In genomic region chr2:45116531-45117024, GRCm38 (mm10) we compare ENCODE assay signal across 7 mouse cellular contexts. TPM values are rescaled to one million over a fixed set of nuclear protein-coding genes. Genes with fewer than 3 reads are reported as not detected.
DNase-seq lines count a peak whose midpoint lies in the region; ATAC-seq and TF ChIP-seq lines count a peak whose summit lies in the region.

No protein-coding gene starts in this region.

- 0% methylated on average over 25 of the region's 25 CpGs for WGBS in forebrain, embryonic 14.5 days
- WGBS in intestine, postnatal 0 days = under 1% methylated on average over 25 of the region's 25 CpGs
- 0% methylated on average over 25 of the region's 25 CpGs for WGBS in midbrain, embryonic 10.5 days

- peak; percentile 56 for DNase-seq in right cerebral cortex, postnatal 25 days
- DNase-seq in right cerebral cortex, postnatal 36 days (ENCODE audit: low spot score in 2 of 2) = no peak
- peak; percentile 61 for DNase-seq in adrenal gland, postnatal 14 days
- DNase-seq in forebrain, embryonic 14.5 days (ENCODE audit: low spot score) = no peak
- DNase-seq in midbrain, embryonic 10.5 days (ENCODE audit: low spot score) = no peak
- DNase-seq in ovary, postnatal 14 days (ENCODE audit: low spot score) = no peak

- H3K36me3 ChIP-seq in forebrain, embryonic 14.5 days (ENCODE audit: control insufficient read depth, insufficient read depth, low read length) = no peaks in the 10 kb centered on the region
- no peaks in the 10 kb centered on the region for H3K36me3 ChIP-seq in intestine, postnatal 0 days (ENCODE audit: control insufficient read depth, insufficient read depth)
- no peaks in the 10 kb centered on the region for H3K36me3 ChIP-seq in midbrain, embryonic 10.5 days

- peaks cover 17% of the 10 kb centered on the region for H3K4me1 ChIP-seq in forebrain, embryonic 14.5 days (ENCODE audit: control insufficient read depth, insufficient read depth, low read length)
- no peaks in the 10 kb centered on the region for H3K4me1 ChIP-seq in intestine, postnatal 0 days (replicated peaks; ENCODE audit: control insufficient read depth, insufficient read depth, low read length)
- peaks cover 48% of the 10 kb centered on the region for H3K4me1 ChIP-seq in midbrain, embryonic 10.5 days

- H3K4me3 ChIP-seq in forebrain, embryonic 14.5 days (ENCODE audit: low read depth, low read length) = peak overlapping the region; percentile 58
- peak overlapping the region; percentile 58 for H3K4me3 ChIP-seq in intestine, postnatal 0 days (ENCODE audit: low read depth, low read length)
- peak overlapping the region; percentile 92 for H3K4me3 ChIP-seq in midbrain, embryonic 10.5 days

- peak overlapping the region; percentile 87 for H3K4me2 ChIP-seq in forebrain, embryonic 14.5 days (ENCODE audit: low read length)
- H3K4me2 ChIP-seq in intestine, postnatal 0 days (replicated peaks; ENCODE audit: low read depth) = peak overlapping the region; percentile 72

- H3K9ac ChIP-seq in forebrain, embryonic 14.5 days (ENCODE audit: low read length) = peak overlapping the region; percentile 81
- peak overlapping the region; percentile 53 for H3K9ac ChIP-seq in intestine, postnatal 0 days (ENCODE audit: low read depth, low read length)

- no peaks in the 10 kb centered on the region for H3K9me3 ChIP-seq in forebrain, embryonic 14.5 days (replicated peaks; ENCODE audit: control insufficient read depth, low read length)
- H3K9me3 ChIP-seq in intestine, postnatal 0 days (ENCODE audit: control insufficient read depth) = no peaks in the 10 kb centered on the region
- H3K9me3 ChIP-seq in midbrain, embryonic 10.5 days (replicated peaks) = no peaks in the 10 kb centered on the region

- TF ChIP-seq CTCF in intestine, postnatal 0 days (IDR thresholded peaks at IDR 0.05; ENCODE audit: low read depth) = no peak

- peak; percentile 6 for ATAC-seq in forebrain, embryonic 14.5 days
- ATAC-seq in intestine, postnatal 0 days = no peak

- H3K27me3 ChIP-seq in forebrain, embryonic 14.5 days (replicated peaks; ENCODE audit: control insufficient read depth, insufficient read depth, low read length) = no peaks in the 10 kb centered on the region
- H3K27me3 ChIP-seq in intestine, postnatal 0 days (replicated peaks; ENCODE audit: control insufficient read depth, insufficient read depth, low read length) = peaks cover 45% of the 10 kb centered on the region
- H3K27me3 ChIP-seq in midbrain, embryonic 10.5 days (ENCODE audit: low read depth, poor library complexity, severe bottlenecking) = no peaks in the 10 kb centered on the region

- H3K27ac ChIP-seq in forebrain, embryonic 14.5 days (ENCODE audit: low read depth, low read length) = peak overlapping the region; percentile 86
- peak overlapping the region; percentile 70 for H3K27ac ChIP-seq in intestine, postnatal 0 days (ENCODE audit: low read depth, low read length)
- peak overlapping the region; percentile 100 for H3K27ac ChIP-seq in midbrain, embryonic 10.5 days (replicated peaks)

RNA-seq across cellular contexts. Expression of gene Zeb2, which starts 0.6 kb away (rescaled TPM):
- total RNA-seq in adrenal gland, postnatal 14 days (2021) = 153 and 158 TPM in 2 replicates
- polyA plus RNA-seq in forebrain, embryonic 14.5 days (2014; fragmentation: Nextera tagmentation; extraction: Ambion mirVana) = 70.6 and 87.0 TPM in 2 replicates
- 13.1 and 14.2 TPM in 2 replicates for polyA plus RNA-seq in intestine, postnatal 0 days (2015; fragmentation: Nextera tagmentation; extraction: Ambion mirVana)
- polyA plus RNA-seq in midbrain, embryonic 10.5 days (2016; fragmentation: Nextera tagmentation; extraction: Ambion mirVana) = 48.7 and 60.6 TPM in 2 replicates

Comparison
In these comparisons a context has a peak if more than half of its experiments do, and no peak if none do; other contexts are left out.
1. DNase-seq: peak in right cerebral cortex, postnatal 25 days (single experiment) and adrenal gland, postnatal 14 days (single experiment); none in right cerebral cortex, postnatal 36 days (0 of 2), forebrain, embryonic 14.5 days (single experiment), midbrain, embryonic 10.5 days (single experiment) and ovary, postnatal 14 days (single experiment).
2. Peak in every context shown above with its lines, with median percentiles within 50 percentile points of each other: H3K27ac ChIP-seq and H3K4me3 ChIP-seq.